Mouse (Mus musculus) lung, postnatal 25 days (tissue): ENCODE measurements around the gene Wipi1.

Experiments
- DNase-seq: peaks from one replicate; pipeline ENCODE4 v3.0.0; 2022; ENCODE audit warnings: low spot score

Gene Wipi1

GRCm38 (mm10) chr11:109578536-109578935 lies 33.2 kb downstream of the Wipi1 start:
- DNase-seq, result no peak

GRCm38 (mm10) chr11:109575832-109576231 lies 35.9 kb downstream of the Wipi1 start:
- no peak for DNase-seq

- DNase-seq, result no peak
These were observed 37.2 kb downstream of the Wipi1 start for GRCm38 (mm10) chr11:109574604-109575003.

DNA sequence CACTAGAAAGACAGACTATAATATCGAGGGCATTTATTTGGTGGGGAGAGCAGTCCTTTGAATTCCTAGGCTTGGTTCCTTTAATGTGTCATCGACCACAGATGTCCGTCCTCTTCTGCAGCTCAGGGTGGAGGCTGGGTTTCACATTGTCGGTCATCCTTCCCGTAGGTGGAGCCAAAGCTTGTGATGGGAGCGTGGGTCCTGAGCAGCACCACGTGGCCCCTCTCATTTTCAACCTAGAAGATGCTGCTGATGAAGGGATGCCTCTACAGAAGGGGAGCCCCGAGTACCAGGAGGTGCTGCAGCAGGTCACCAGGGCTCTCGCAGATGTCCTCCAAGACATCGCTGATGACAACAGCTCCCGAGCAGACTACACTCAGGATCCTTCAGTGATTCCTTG lies 39.7 kb downstream of the Wipi1 start:
- DNase-seq, result no peak

- DNase-seq, result no peak
These were observed 42.0 kb downstream of the Wipi1 start for GRCm38 (mm10) chr11:109569809-109570208.

DNA sequence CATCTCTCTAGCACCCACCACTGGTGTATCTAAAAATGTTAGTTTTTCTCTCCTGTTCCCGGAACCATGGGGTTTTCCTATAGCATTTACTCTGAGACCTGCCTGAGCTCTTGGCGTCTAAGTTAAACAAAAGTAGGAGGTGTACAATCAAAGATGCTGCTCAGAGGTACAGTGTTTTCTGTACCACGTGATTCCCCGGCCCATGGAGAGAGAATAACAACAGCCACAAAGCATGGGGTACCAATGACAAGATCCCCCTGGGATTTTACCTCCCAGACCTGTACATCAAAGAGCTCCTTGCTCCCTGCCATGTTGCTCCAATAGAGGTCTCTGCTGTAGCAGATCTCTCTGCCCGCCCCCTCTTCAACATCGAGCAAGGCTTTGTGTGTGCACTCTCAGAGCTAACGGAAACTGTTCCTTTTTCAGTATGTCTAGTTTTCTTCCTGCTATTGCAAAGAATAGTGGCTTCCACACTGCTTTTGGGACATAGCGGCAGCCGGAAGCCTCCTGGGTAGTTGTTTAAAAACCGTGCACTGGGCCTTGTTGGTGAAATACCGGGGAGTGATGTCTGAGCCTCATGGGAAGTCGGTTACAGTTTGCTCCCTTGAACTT lies 42.7 kb downstream of the Wipi1 start:
- no peak for DNase-seq

GRCm38 (mm10) chr11:109564466-109565214 lies 47.1 kb downstream of the Wipi1 start:
- DNase-seq, result no peak

DNA sequence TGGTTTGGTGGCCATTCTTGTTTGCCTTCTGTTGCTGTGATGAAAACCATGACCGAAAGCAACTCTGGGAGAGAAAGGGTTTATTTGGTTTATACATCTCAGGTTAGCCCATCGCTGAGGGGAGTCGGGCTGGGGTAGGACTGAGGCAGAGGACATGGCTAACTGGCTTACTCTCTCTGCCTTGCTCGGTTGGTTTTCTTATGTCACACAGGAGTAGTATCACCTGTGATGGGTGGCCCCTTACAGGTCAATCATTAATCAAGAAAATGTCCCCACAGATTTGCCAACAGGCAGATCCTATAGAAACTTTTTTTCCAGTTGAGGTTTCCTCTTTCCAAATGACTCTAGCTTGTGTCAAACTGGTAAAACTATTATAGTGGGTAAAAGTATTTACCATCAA lies 48.1 kb downstream of the Wipi1 start:
- DNase-seq, result no peak

DNA sequence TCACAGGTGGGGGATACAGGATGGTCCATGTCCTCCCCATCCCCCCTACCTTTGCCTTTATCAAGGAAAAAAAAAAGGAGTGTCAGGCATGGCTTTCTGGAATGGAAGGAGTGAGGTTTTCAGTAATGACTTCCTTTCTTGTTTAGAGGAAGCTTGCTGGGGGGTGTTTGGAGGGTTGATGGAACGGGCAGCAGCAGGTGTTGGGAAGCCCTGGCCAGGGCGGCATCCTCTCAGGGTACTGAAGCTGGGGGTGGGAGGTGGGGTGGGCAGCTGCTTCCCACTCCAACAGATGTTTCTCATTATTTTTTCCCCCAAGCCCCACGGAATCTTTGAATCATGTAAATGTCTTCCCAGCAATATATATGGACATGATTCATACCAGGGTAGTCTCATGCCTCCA lies 50.3 kb downstream of the Wipi1 start:
- DNase-seq, result no peak

GRCm38 (mm10) chr11:109560793-109561257 lies 50.9 kb downstream of the Wipi1 start:
- DNase-seq, result peak; percentile 69

DNA sequence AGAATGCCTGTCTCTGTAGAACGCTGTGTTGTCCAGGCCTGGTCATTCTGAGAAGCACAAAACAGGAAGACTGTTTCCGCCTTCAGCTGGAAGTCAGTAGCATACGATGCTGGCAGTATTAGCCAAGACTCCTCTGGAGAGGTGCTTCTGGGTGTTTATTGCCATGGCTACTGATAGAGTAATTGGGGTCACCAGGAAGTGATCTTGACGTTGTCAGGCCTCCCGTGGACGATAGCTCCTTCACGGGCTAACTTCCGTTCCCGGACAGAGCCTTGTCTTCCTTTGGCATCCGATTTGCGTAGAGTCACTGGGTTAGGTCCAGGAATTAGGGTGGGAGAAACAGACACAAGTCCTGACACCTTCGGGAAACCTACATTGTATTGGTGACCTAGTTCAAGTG lies 52.5 kb downstream of the Wipi1 start:
- DNase-seq, result peak; percentile 7

DNA sequence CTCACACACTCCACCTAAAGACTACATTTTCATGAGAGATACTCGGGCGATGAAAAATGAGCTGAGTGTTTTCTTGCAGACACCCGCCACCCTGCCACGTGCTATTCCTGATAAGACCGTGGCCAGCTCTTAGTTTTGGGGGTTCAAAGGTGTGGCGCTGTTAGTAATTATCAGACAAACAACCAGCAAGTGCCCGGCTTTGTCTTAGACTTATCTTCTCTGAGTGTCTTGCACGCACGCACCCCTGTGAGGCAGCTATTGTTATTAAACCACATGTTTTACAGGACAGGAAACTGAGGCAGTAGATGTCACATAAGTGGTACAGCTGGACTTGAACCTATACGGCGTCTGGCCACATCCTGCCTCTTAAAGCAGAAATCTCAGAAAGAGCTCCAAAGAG lies 54.3 kb downstream of the Wipi1 start:
- no peak for DNase-seq

GRCm38 (mm10) chr11:109556130-109556529 lies 55.6 kb downstream of the Wipi1 start:
- DNase-seq, result no peak

- peak; percentile 28 for DNase-seq
These were observed 57.3 kb downstream of the Wipi1 start for GRCm38 (mm10) chr11:109554443-109554842.

DNA sequence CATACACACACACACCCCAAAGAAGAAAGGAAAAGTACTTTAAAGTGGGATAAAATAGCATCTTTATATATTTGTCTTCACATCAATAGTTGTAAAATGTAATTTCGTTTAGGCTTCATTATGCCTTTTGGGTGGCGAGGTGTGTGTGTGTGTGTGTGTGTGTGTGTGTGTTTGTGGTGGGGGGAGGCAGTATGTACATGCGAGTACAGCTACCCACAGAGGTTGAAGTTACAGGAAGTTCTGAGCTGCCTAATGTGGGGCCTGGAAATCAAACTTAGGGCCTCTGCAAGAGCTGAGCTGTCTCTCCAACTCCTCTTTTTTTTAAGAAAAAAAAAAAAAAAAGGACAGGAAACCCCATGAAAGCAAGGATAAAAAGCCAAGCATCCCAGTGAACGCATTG lies 57.8 kb downstream of the Wipi1 start:
- no peak for DNase-seq

DNA sequence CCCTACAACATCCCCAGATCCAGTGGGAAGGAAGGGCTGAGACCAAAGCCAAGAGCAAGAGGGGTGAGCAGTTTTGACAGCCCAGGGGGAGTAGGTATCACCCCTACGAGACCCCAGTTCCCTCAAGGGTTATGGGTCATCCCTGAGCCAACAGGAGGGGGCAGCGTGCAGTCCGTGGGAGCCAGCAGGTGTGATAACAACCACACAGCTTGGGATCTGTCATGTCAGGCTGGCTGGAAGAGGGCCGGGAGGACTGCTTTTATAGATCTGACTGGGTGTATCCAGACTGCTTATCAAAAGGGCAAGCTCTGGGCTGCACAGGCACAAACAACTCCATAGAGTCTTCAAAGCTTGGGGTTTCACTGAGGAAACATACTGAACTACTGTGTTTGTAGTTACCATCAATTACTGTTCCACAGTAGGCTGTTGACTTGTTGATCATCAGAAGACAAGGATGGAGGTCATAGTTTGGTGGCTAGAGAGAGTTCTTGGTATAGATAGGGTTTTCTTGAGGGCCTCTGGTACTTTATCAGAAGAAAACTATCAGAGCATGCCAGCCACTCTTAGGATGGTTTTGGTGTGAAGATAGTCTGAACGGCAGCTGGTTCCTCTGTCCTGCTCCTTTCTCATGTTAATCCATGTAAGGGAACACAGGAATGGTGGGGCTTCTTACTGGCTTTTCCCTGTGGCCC lies 62.0 kb downstream of the Wipi1 start:
- no peak for DNase-seq

GRCm38 (mm10) chr11:109547652-109548051 lies 64.1 kb downstream of the Wipi1 start:
- no peak for DNase-seq

DNA sequence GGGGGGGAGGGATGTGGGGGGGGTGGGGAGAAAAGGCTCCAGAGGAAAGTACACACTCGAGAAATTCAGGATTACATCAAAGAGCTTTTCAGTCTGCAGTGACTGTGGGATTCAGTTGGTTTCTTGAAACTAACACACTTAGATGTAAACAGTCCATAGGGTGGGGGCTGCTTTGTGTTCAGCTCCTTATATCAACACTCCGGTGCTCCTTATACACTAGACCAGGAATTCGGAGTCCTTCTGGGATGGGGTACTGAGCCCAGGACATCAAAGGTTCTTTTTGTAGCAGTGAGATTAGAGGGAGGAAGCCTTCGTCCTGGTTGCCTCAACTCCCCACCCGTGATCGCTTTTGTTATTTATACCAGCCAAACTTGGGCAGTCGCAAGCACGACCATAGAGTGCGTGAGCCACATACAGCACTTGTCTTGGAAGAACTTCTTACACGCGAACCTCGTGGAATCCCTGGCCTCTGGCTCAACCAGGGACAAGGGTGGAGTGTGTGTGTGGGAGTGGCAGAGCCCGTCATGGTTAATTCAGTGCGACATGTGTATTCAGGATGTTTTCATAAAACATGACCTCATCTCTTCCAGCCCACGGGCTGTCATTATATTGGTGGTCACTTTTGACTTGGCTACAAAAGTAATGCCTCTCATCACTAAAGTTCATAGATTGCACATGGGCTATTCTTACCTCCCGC lies 65.3 kb downstream of the Wipi1 start:
- no peak for DNase-seq

DNA sequence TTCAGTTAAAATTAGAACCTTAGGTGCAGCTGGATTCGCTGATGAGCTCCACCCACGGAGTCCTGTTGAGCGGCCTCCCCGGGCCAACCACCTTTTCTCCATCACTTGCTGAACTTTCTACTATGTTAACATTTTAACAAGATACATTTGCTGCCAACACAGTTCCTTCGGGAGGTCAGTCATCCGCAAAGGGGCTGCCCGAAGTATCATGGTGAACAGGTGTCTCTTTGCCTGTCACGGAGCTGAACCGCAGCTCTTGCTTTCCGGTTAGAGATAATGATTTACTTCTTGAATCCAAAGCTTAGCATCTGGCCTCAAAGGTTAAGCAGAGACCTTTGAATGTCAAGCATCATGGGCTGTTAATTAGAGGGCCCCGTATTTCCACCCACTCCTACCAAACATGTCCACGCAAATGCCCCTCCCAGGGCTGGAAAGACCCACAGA lies 66.0 kb downstream of the Wipi1 start:
- no peak for DNase-seq

GRCm38 (mm10) chr11:109545265-109545664 lies 66.5 kb downstream of the Wipi1 start:
- DNase-seq, result no peak

DNA sequence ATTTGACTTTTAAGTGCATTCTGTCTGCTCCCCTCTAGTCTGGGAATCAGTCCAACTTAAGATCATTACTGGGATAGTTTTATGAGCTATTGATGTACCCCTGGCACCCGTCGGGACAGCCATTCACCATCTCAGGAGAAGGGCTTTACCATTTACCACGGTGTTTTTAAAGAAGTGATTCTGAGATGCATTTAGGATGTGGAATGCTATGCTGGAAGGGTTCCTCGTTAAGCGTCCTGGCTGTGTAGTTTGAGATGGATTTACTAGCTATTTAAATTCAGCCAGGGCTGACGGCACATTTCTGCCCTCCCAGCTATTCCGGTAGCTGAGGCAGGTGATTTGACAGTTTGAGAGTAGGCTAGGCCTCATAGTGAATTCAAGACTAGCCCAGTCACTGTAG lies 67.3 kb downstream of the Wipi1 start:
- no peak for DNase-seq

GRCm38 (mm10) chr11:109543466-109543865 lies 68.3 kb downstream of the Wipi1 start:
- no peak for DNase-seq
